Comparison of ENCODE assay signal across 10 mouse cellular contexts in genomic region chr11:76439666-76440065, GRCm38 (mm10). TPM values are rescaled to one million over a fixed set of nuclear protein-coding genes. Genes with fewer than 3 reads are reported as not detected.
DNase-seq lines count a peak whose midpoint lies in the region; ATAC-seq lines count a peak whose summit lies in the region.
"Had no signal": no experiment of that assay in that cellular context is flagged by ENCODE, and none has a peak within 500 bp of the region (broad histone marks: within the 10 kb centered on the region; RNA-seq: fewer than 3 reads in every experiment).

No protein-coding gene starts in this region.

- 22% methylated on average over 3 of the region's 3 CpGs for WGBS in heart, embryonic 10.5 days
- WGBS in forebrain, embryonic 14.5 days: 15% methylated on average over 3 of the region's 3 CpGs
- WGBS in limb, embryonic 10.5 days: 48% methylated on average over 3 of the region's 3 CpGs

- peaks cover 21% of the 10 kb centered on the region for H3K36me3 ChIP-seq in heart, embryonic 10.5 days
- H3K36me3 ChIP-seq in forebrain, embryonic 14.5 days (ENCODE audit: control insufficient read depth, insufficient read depth, low read length): peaks cover 38% of the 10 kb centered on the region
- H3K36me3 ChIP-seq in limb, embryonic 10.5 days: peaks cover 57% of the 10 kb centered on the region

- intact Hi-C loops in heart, postnatal 25 days (cut with DNase I): no loop called here

- no peaks in the 10 kb centered on the region for H3K9me3 ChIP-seq in heart, embryonic 10.5 days
- no peaks in the 10 kb centered on the region for H3K9me3 ChIP-seq in forebrain, embryonic 14.5 days (replicated peaks; ENCODE audit: control insufficient read depth, low read length)
- no peaks in the 10 kb centered on the region for H3K9me3 ChIP-seq in limb, embryonic 10.5 days (replicated peaks)

- no peak overlapping the region for H3K4me3 ChIP-seq in heart, embryonic 10.5 days
- H3K4me3 ChIP-seq in forebrain, embryonic 14.5 days (ENCODE audit: low read depth, low read length): no peak overlapping the region
- no peak overlapping the region for H3K4me3 ChIP-seq in limb, embryonic 10.5 days

- no peak overlapping the region for H3K4me2 ChIP-seq in forebrain, embryonic 14.5 days (ENCODE audit: low read length)

- peaks cover 78% of the 10 kb centered on the region for H3K4me1 ChIP-seq in heart, embryonic 10.5 days
- H3K4me1 ChIP-seq in forebrain, embryonic 14.5 days (ENCODE audit: control insufficient read depth, insufficient read depth, low read length): peaks cover 13% of the 10 kb centered on the region
- peaks cover 81% of the 10 kb centered on the region for H3K4me1 ChIP-seq in limb, embryonic 10.5 days

- H3K9ac ChIP-seq in forebrain, embryonic 14.5 days (ENCODE audit: low read length): no peak overlapping the region; the same call in 1 of the 2 replicates

- peak; percentile 27; the same call in 1 of the 2 replicates for ATAC-seq in forebrain, embryonic 14.5 days

- H3K27me3 ChIP-seq in heart, embryonic 10.5 days (ENCODE audit: insufficient read depth, poor library complexity, severe bottlenecking): no peaks in the 10 kb centered on the region
- H3K27me3 ChIP-seq in forebrain, embryonic 14.5 days (replicated peaks; ENCODE audit: control insufficient read depth, insufficient read depth, low read length): no peaks in the 10 kb centered on the region
- no peaks in the 10 kb centered on the region for H3K27me3 ChIP-seq in limb, embryonic 10.5 days (ENCODE audit: low read depth, poor library complexity, severe bottlenecking)

- no peak for DNase-seq in heart, embryonic 10.5 days (ENCODE audit: low spot score)
- no peak for DNase-seq in heart, postnatal 25 days (ENCODE audit: low spot score)
- DNase-seq in 416B (ENCODE audit: low read depth): peak; percentile 15
- DNase-seq in forebrain, embryonic 14.5 days (ENCODE audit: low spot score): peak; percentile 72
- no peak for DNase-seq in limb, embryonic 10.5 days (ENCODE audit: low spot score)
- no peak for DNase-seq in adrenal gland, adult (ENCODE audit: inconsistent age in 2 of 2, low spot score in 1 of 2)
- no peak for DNase-seq in thymus, postnatal 14 days
- DNase-seq in spleen, postnatal 4 days (ENCODE audit: low spot score in 2 of 2): no peak
- DNase-seq: heart, postnatal 14 days; thymus, postnatal 4 days had no signal

- 0 out of 2 replicates have a peak overlapping the region, but pooled peaks have one; percentile 29 for H3K27ac ChIP-seq in heart, embryonic 10.5 days
- peak overlapping the region; percentile 48; the same call in 1 of the 2 replicates for H3K27ac ChIP-seq in forebrain, embryonic 14.5 days (ENCODE audit: low read depth, low read length)
- peak overlapping the region; percentile 38 for H3K27ac ChIP-seq in limb, embryonic 10.5 days

RNA-seq across cellular contexts. Expression of gene Timm22, which starts 32.9 kb away (rescaled TPM):
- 120 and 129 TPM in 2 replicates for polyA plus RNA-seq in heart, embryonic 10.5 days (2016; fragmentation: Nextera tagmentation; extraction: Ambion mirVana)
- 10 to 100 TPM; 51.1 to 57.1 TPM for total RNA-seq in heart, postnatal 25 days (2021)
- 125 TPM in 2 replicates for polyA plus RNA-seq in forebrain, embryonic 14.5 days (2014; fragmentation: Nextera tagmentation; extraction: Ambion mirVana)
- 144 and 147 TPM in 2 replicates for polyA plus RNA-seq in limb, embryonic 10.5 days (2016; fragmentation: Nextera tagmentation; extraction: Ambion mirVana)

RNA-seq across cellular contexts. Expression of gene Nxn, which starts 40.7 kb away (rescaled TPM):
- polyA plus RNA-seq in heart, embryonic 10.5 days (2016; fragmentation: Nextera tagmentation; extraction: Ambion mirVana): 27.9 and 34.5 TPM in 2 replicates
- total RNA-seq in heart, postnatal 25 days (2021): 10 to 100 TPM; 11.6 to 14.8 TPM
- polyA plus RNA-seq in forebrain, embryonic 14.5 days (2014; fragmentation: Nextera tagmentation; extraction: Ambion mirVana): 19.3 and 21.2 TPM in 2 replicates
- 53.3 and 55.7 TPM in 2 replicates for polyA plus RNA-seq in limb, embryonic 10.5 days (2016; fragmentation: Nextera tagmentation; extraction: Ambion mirVana)

Comparison
In these comparisons a context has a peak if more than half of its experiments do, and no peak if none do; other contexts are left out.
1. DNase-seq: peak in 416B (single experiment) and forebrain, embryonic 14.5 days (single experiment); none in heart, embryonic 10.5 days (single experiment), heart, postnatal 25 days (single experiment), limb, embryonic 10.5 days (single experiment), adrenal gland, adult (0 of 2), thymus, postnatal 14 days (single experiment) and spleen, postnatal 4 days (0 of 2).
2. Peak in every context shown above with its lines, with median percentiles within 50 percentile points of each other: H3K27ac ChIP-seq.